Mouse (Mus musculus): Measurements from ENCODE around the gene Cdk4.

- TF ChIP-seq CTCF (IDR thresholded peaks at IDR 0.05; ENCODE audit: extremely low read depth, insufficient read depth, insufficient read length, insufficient replicate concordance) (no peak), POLR2A (IDR thresholded peaks at IDR 0.05; ENCODE audit: low read depth, low read length) (no peak)
Measured at GRCm38 (mm10) chr10:127042468-127043115, 20.7 kb upstream of the Cdk4 start.
